Mouse (Mus musculus) kidney, embryonic 16.5 days (tissue): ENCODE data around the gene Fxyd7. TPM values are rescaled to one million over a fixed set of nuclear protein-coding genes. Genes with fewer than 3 reads are reported as not detected.
A peak's percentile ranks its signal among the peaks of the same experiment; 100 is the strongest.

Experiments used
- ATAC-seq: fragments of 200-750 bp; cut with Nextera tagmentation; 2 replicates; pipeline ENCODE4 v1.8.0; 2017; ENCODE audit warnings: moderate TSS enrichment; ENCODE audit not compliant: low FRiP score, low TSS enrichment
- H3K27ac ChIP-seq: fragments of 300-500 bp; sonication (generic); 2 replicates; pipeline ENCODE4 v1.5.1; 2014; ENCODE audit warnings: low read length
- H3K27me3 ChIP-seq: fragments of 300-500 bp; sonication (generic); 2 replicates; pipeline ENCODE4 v1.6.1; 2014; ENCODE audit warnings: low read length, control low read depth, mixed read lengths; ENCODE audit not compliant: insufficient read depth
- H3K36me3 ChIP-seq: fragments of 300-500 bp; sonication (generic); 2 replicates; pipeline ENCODE4 v1.6.1; 2014; ENCODE audit warnings: low read length, control low read depth, mixed read lengths; ENCODE audit not compliant: insufficient read depth
- H3K4me1 ChIP-seq: fragments of 300-500 bp; sonication (generic); 2 replicates; pipeline ENCODE4 v1.6.1; 2014; ENCODE audit warnings: low read length, control low read depth, mixed read lengths; ENCODE audit not compliant: insufficient read depth
- H3K4me2 ChIP-seq: fragments of 300-500 bp; sonication (generic); replicated peaks from 2 replicates; pipeline ENCODE4 v1.6.1; 2014; ENCODE audit warnings: low read depth, low read length
- H3K4me3 ChIP-seq: fragments of 300-500 bp; sonication (generic); 2 replicates; pipeline ENCODE4 v1.5.1; 2014; ENCODE audit warnings: mild to moderate bottlenecking, low read length
- H3K9ac ChIP-seq: fragments of 300-500 bp; sonication (generic); replicated peaks from 2 replicates; pipeline ENCODE4 v1.6.1; 2014; ENCODE audit warnings: low read length
- H3K9me3 ChIP-seq: fragments of 300-500 bp; sonication (generic); 2 replicates; pipeline ENCODE4 v1.6.1; 2016; ENCODE audit warnings: low read length, control low read depth
- WGBS: fragments of 180-500 bp; shearing (Covaris S2); extraction: QIAGEN DNeasy Blood & Tissue Kit; methylation state at CpG from one replicate; pipeline ENCODE4 v1.1.7; 2014; 5-methylcytosine and 5-hydroxymethylcytosine counted together
- polyA plus RNA-seq: library from polyadenylated mRNA; unstranded; fragments of >200 nt; fragmentation: Nextera tagmentation; extraction: Ambion mirVana; gene quantifications from 2 replicates; pipeline ENCODE4 v1.2.1, GENCODE M21; 2015

Fxyd7 gene
- polyA plus RNA-seq, 1 experiment from 2014 or later: 11.4 TPM

- H3K27me3 ChIP-seq: no peaks in the 10 kb centered on the region
- no peak overlapping the region for H3K4me3 ChIP-seq
- ATAC-seq: peak; percentile 39; the same call in 1 of the 2 replicates
- H3K36me3 ChIP-seq: no peaks in the 10 kb centered on the region
- H3K9me3 ChIP-seq: peaks cover 3% of the 10 kb centered on the region; the same call in 1 of the 2 replicates
- H3K9ac ChIP-seq: 0 out of 2 replicates have a peak overlapping the region, but pooled peaks have one; percentile 20
- no peak overlapping the region for H3K4me2 ChIP-seq
- 38% methylated on average over 5 of the region's 5 CpGs for WGBS
- no peak overlapping the region for H3K27ac ChIP-seq
- peaks cover 3% of the 10 kb centered on the region for H3K4me1 ChIP-seq
These were observed 26.7 kb upstream of the Fxyd7 start for GRCm38 (mm10) chr7:31077885-31078445.

GRCm38 (mm10) chr7:31077470-31077869 lies 26.2 kb upstream of the Fxyd7 start:
- 53% methylated on average over 6 of the region's 6 CpGs for WGBS
- Histone ChIP-seq H3K27me3 (no peaks in the 10 kb centered on the region), H3K4me2 (no peak overlapping the region), H3K27ac (no peak overlapping the region), H3K36me3 (no peaks in the 10 kb centered on the region), H3K4me1 (peaks cover 8% of the 10 kb centered on the region), H3K9ac (no peak overlapping the region), H3K4me3 (no peak overlapping the region), H3K9me3 (peaks cover 3% of the 10 kb centered on the region; the same call in 1 of the 2 replicates)
- no peak for ATAC-seq

- 40% methylated on average over 5 of the region's 5 CpGs for WGBS
- Histone ChIP-seq H3K27me3 (no peaks in the 10 kb centered on the region), H3K36me3 (no peaks in the 10 kb centered on the region), H3K27ac (no peak within 1 kb of the TSS), H3K4me2 (no peak within 1 kb of the TSS), H3K9me3 (peaks cover 3% of the 10 kb centered on the region; the same call in 1 of the 2 replicates), H3K4me3 (no peak within 1 kb of the TSS), H3K9ac (no peak within 1 kb of the TSS), H3K4me1 (peaks cover 15% of the 10 kb centered on the region)
- no peak for ATAC-seq
These were observed 25.2 kb upstream of the Fxyd7 start, which contains the start of gene Fxyd3 for GRCm38 (mm10) chr7:31076492-31076891. TSS of gene Fxyd3 (minus strand) at chr7:31076704.

GRCm38 (mm10) chr7:31074713-31075069 lies 23.4 kb upstream of the Fxyd7 start:
- Histone ChIP-seq H3K27me3 (no peaks in the 10 kb centered on the region), H3K27ac (no peak overlapping the region), H3K4me2 (no peak overlapping the region), H3K9me3 (no peaks in the 10 kb centered on the region), H3K36me3 (no peaks in the 10 kb centered on the region), H3K4me1 (peaks cover 15% of the 10 kb centered on the region), H3K9ac (no peak overlapping the region), H3K4me3 (no peak overlapping the region)
- no peak for ATAC-seq
- 51% methylated on average over 5 of the region's 5 CpGs for WGBS

- Histone ChIP-seq H3K9ac (no peak overlapping the region), H3K4me1 (peaks cover 15% of the 10 kb centered on the region), H3K4me2 (no peak overlapping the region), H3K4me3 (no peak overlapping the region), H3K9me3 (no peaks in the 10 kb centered on the region), H3K27me3 (no peaks in the 10 kb centered on the region), H3K27ac (no peak overlapping the region), H3K36me3 (no peaks in the 10 kb centered on the region)
- 45% methylated on average over 7 of the region's 7 CpGs for WGBS
- peak; percentile 10; the same call in 1 of the 2 replicates for ATAC-seq
These were observed 22.9 kb upstream of the Fxyd7 start for GRCm38 (mm10) chr7:31074061-31074712.

GRCm38 (mm10) chr7:31073546-31073945 lies 22.3 kb upstream of the Fxyd7 start:
- Histone ChIP-seq H3K9ac (no peak overlapping the region), H3K36me3 (no peaks in the 10 kb centered on the region), H3K27me3 (no peaks in the 10 kb centered on the region), H3K27ac (no peak overlapping the region), H3K4me3 (no peak overlapping the region), H3K9me3 (no peaks in the 10 kb centered on the region), H3K4me2 (no peak overlapping the region), H3K4me1 (peaks cover 15% of the 10 kb centered on the region)
- ATAC-seq: no peak

- peaks cover 23% of the 10 kb centered on the region for H3K4me1 ChIP-seq
- H3K9ac ChIP-seq: 0 out of 2 replicates have a peak overlapping the region, but pooled peaks have one; percentile 19
- H3K36me3 ChIP-seq: no peaks in the 10 kb centered on the region
- no peak overlapping the region for H3K4me2 ChIP-seq
- no peak for ATAC-seq
- no peak overlapping the region for H3K27ac ChIP-seq
- no peaks in the 10 kb centered on the region for H3K27me3 ChIP-seq
- no peaks in the 10 kb centered on the region for H3K9me3 ChIP-seq
- WGBS: 16% methylated on average over 9 of the region's 9 CpGs
- H3K4me3 ChIP-seq: no peak overlapping the region
These were observed 21.1 kb upstream of the Fxyd7 start for GRCm38 (mm10) chr7:31072326-31072725.

- H3K27ac ChIP-seq: no peak overlapping the region
- H3K4me2 ChIP-seq: no peak overlapping the region
- no peak for ATAC-seq
- H3K36me3 ChIP-seq: no peaks in the 10 kb centered on the region
- no peak overlapping the region for H3K4me3 ChIP-seq
- H3K27me3 ChIP-seq: no peaks in the 10 kb centered on the region
- WGBS: 83% methylated on average over 6 of the region's 6 CpGs
- no peak overlapping the region for H3K9ac ChIP-seq
- peaks cover 23% of the 10 kb centered on the region for H3K4me1 ChIP-seq
- H3K9me3 ChIP-seq: no peaks in the 10 kb centered on the region
These were observed 19.1 kb upstream of the Fxyd7 start for GRCm38 (mm10) chr7:31070324-31070723.

- H3K27me3 ChIP-seq: no peaks in the 10 kb centered on the region
- H3K4me1 ChIP-seq: peaks cover 23% of the 10 kb centered on the region
- H3K27ac ChIP-seq: no peak overlapping the region
- ATAC-seq: no peak
- no peak overlapping the region for H3K4me2 ChIP-seq
- no peak overlapping the region for H3K9ac ChIP-seq
- H3K36me3 ChIP-seq: no peaks in the 10 kb centered on the region
- 76% methylated on average over 14 of the region's 14 CpGs for WGBS
- no peaks in the 10 kb centered on the region for H3K9me3 ChIP-seq
- H3K4me3 ChIP-seq: no peak overlapping the region
These were observed 18.2 kb upstream of the Fxyd7 start for GRCm38 (mm10) chr7:31069491-31069890.

- 37% methylated on average over 5 of the region's 5 CpGs for WGBS
- no peak overlapping the region for H3K4me3 ChIP-seq
- H3K9ac ChIP-seq: no peak overlapping the region
- ATAC-seq: peak; percentile 24; the same call in 1 of the 2 replicates
- no peaks in the 10 kb centered on the region for H3K9me3 ChIP-seq
- peaks cover 19% of the 10 kb centered on the region for H3K4me1 ChIP-seq
- no peaks in the 10 kb centered on the region for H3K27me3 ChIP-seq
- no peak overlapping the region for H3K4me2 ChIP-seq
- no peaks in the 10 kb centered on the region for H3K36me3 ChIP-seq
- no peak overlapping the region for H3K27ac ChIP-seq
These were observed 16.6 kb upstream of the Fxyd7 start for GRCm38 (mm10) chr7:31067836-31068235.
